Mouse (Mus musculus): ENCODE data around the gene Gstp2.
A peak's percentile ranks its signal among the peaks of the same experiment; 100 is the strongest.

The Gstp2 gene

DNA sequence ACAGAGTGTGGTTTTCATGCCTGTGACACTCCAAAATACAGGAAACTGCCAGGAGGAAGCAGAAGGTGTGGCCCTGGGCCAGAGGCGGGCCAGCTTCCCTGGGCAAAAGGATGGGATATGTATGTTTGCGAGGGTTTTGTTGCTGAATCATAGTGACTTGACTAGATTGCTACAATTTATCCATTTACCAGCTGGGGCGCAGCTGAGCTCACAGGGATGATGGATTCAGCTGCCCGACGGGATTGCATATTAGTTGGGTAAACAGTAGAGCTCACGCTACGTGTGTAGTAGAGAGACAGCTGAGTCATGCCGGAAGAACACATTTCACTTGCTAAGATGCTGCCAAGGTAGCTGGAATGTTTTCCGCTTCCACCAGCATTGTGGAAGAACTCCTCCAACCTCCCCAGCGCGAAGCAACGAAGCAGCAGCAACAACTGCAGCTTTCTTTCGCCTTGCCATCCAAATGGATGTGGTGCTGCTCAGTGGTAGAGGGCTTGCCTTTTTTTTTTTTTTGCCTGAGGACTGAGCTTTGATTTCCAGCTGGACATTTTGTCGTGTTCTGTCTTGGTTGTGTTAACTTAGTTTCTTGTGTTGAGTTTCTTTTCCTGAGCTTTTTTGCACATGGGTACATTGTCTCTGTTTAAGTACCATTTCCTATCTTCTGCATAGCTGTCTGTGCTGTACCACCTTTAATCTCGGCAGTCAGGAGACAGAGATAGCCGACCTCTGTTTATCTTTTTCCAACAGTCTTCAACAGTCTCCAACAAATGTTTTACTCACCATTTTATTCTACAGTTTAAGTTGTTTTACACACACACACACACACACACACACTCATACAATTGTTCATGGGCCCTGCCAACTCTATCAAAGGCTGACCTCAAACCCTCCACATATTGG, at the start of gene Gstp2:
Gstp2 (minus strand) TSS at position 58 of the 900 bp plus-strand sequence.
- H3K9me3 ChIP-seq (ENCODE audit: low read length): peaks cover 15% of the 10 kb centered on the region
- no peaks in the 10 kb centered on the region for H3K27me3 ChIP-seq (ENCODE audit: insufficient read depth, low read length)
- TF ChIP-seq POU5F1 (IDR thresholded peaks at IDR 0.05; ENCODE audit: borderline replicate concordance, low read length) (no peak), CTCF (conservative IDR thresholded peaks at IDR 0.05; ENCODE audit: low read length) (no peak), NANOG (IDR thresholded peaks at IDR 0.05; ENCODE audit: borderline replicate concordance, low read length) (no peak)
- H3K36me3 ChIP-seq (ENCODE audit: insufficient read depth, low read length): no peaks in the 10 kb centered on the region
- H3K4me1 ChIP-seq (replicated peaks; ENCODE audit: low read depth, low read length): peaks cover 60% of the 10 kb centered on the region
- H3K4me3 ChIP-seq (replicated peaks; ENCODE audit: low read length): peak within 1 kb of the TSS; percentile 70

DNA sequence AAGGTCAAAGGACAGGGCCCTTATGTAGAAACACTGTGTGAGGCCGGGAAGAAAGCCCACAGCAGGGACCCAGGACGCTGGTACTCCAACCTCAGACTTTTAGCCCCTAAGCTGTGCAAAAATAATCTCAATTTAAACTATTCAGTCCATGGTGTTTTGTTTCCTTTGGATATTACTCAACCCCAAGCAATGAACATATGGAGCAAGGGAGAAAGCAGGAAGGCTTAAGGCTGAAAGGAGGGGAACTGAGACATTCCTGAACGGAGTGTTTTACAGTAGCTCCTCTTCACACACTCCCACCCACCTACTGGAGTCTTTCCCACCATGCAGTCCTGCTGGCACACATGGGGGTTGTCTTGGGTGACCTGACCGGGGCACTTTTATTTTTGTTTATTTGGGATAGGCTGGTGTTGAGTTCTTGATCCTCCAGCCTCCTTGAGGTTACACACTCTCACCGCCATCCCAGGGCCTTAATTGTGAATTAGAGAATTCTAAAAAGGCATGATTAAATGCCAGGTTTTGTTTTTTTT, 49.0 kb upstream of the Gstp2 start:
- no peak for TF ChIP-seq POU5F1 (IDR thresholded peaks at IDR 0.05; ENCODE audit: borderline replicate concordance, low read length)
- no peak for TF ChIP-seq CTCF (conservative IDR thresholded peaks at IDR 0.05; ENCODE audit: low read length)
- no peak for TF ChIP-seq NANOG (IDR thresholded peaks at IDR 0.05; ENCODE audit: borderline replicate concordance, low read length)
- H3K4me1 ChIP-seq (replicated peaks; ENCODE audit: low read depth, low read length): peaks cover 55% of the 10 kb centered on the region
- H3K4me3 ChIP-seq (replicated peaks; ENCODE audit: low read length): no peak overlapping the region
- H3K9me3 ChIP-seq (ENCODE audit: low read length): no peaks in the 10 kb centered on the region
- 0 out of 2 replicates have a peak, but pooled peaks cover 3% of the 10 kb centered on the region for H3K27me3 ChIP-seq (ENCODE audit: insufficient read depth, low read length)
- peaks cover 11% of the 10 kb centered on the region for H3K36me3 ChIP-seq (ENCODE audit: insufficient read depth, low read length)

DNA sequence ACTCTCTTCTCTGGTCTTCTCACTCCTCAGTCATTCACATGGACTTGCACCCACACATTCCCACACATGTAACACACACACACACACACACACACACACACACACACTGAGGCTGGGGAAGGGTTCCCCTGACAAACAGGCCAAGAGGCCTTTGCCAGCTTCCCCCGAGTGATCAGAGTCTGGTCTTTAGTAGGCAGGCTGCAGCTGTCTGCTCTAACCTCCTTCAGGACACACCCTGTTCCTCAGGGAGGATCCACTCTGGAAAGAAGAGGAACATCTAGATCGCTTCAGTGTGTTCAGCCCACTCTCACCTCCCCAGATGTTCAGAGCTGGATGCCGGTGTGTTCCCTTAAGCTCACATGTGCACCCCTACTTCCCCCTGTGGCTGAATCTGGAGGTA, 48.5 kb upstream of the Gstp2 start:
- peaks cover 54% of the 10 kb centered on the region for H3K4me1 ChIP-seq (replicated peaks; ENCODE audit: low read depth, low read length)
- peaks cover 11% of the 10 kb centered on the region for H3K36me3 ChIP-seq (ENCODE audit: insufficient read depth, low read length)
- no peak overlapping the region for H3K4me3 ChIP-seq (replicated peaks; ENCODE audit: low read length)
- no peaks in the 10 kb centered on the region for H3K9me3 ChIP-seq (ENCODE audit: low read length)
- H3K27me3 ChIP-seq (ENCODE audit: insufficient read depth, low read length): no peaks in the 10 kb centered on the region
- TF ChIP-seq CTCF (conservative IDR thresholded peaks at IDR 0.05; ENCODE audit: low read length): no peak
- TF ChIP-seq NANOG (IDR thresholded peaks at IDR 0.05; ENCODE audit: borderline replicate concordance, low read length): no peak

DNA sequence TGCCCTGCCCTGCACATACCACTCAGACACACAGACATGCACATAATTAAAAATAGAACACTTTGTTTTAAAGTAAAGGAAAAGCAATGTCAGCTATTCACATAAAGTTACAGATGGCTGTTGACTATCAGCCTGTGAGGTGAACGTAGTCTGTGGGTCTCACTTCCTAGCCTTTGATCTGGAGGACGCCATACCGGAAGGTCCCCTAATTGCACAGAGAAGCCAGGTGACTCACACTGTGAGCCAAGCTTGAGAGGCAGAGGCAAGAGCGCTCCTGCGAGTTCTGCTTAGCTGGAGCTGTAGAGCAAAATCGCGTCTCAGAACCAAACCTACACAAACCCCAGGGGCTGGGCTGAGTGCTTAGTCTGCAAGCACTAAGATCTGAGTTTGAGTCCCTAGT, 47.9 kb upstream of the Gstp2 start:
- Histone ChIP-seq H3K36me3 (ENCODE audit: insufficient read depth, low read length) (peaks cover 10% of the 10 kb centered on the region), H3K27me3 (ENCODE audit: insufficient read depth, low read length) (no peaks in the 10 kb centered on the region), H3K9me3 (ENCODE audit: low read length) (no peaks in the 10 kb centered on the region), H3K4me3 (replicated peaks; ENCODE audit: low read length) (no peak overlapping the region), H3K4me1 (replicated peaks; ENCODE audit: low read depth, low read length) (peaks cover 50% of the 10 kb centered on the region)
- TF ChIP-seq POU5F1 (IDR thresholded peaks at IDR 0.05; ENCODE audit: borderline replicate concordance, low read length) (no peak), NANOG (IDR thresholded peaks at IDR 0.05; ENCODE audit: borderline replicate concordance, low read length) (no peak), CTCF (conservative IDR thresholded peaks at IDR 0.05; ENCODE audit: low read length) (no peak)

DNA sequence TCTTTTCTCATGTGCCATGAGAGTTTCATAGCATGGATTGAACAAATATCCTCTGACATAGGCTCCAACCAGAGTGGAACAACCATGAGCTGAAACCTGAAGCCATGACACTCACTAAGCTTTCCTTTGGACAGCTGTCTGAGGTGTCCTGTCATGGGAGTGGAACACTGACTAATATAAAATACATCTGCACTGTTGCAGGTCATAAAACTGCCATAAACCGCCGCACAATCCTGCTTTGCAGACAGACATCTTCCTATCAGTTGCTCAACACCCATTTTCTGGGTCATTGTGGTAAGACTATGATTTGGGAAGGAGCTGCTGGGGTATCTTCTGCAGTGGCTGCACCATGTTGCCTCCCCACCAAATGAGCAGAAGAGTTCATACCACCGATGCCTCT, 46.9 kb upstream of the Gstp2 start:
- H3K27me3 ChIP-seq (ENCODE audit: insufficient read depth, low read length): no peaks in the 10 kb centered on the region
- TF ChIP-seq NANOG (IDR thresholded peaks at IDR 0.05; ENCODE audit: borderline replicate concordance, low read length): no peak
- TF ChIP-seq POU5F1 (IDR thresholded peaks at IDR 0.05; ENCODE audit: borderline replicate concordance, low read length): no peak
- TF ChIP-seq CTCF (conservative IDR thresholded peaks at IDR 0.05; ENCODE audit: low read length): no peak
- no peak overlapping the region for H3K4me3 ChIP-seq (replicated peaks; ENCODE audit: low read length)
- H3K36me3 ChIP-seq (ENCODE audit: insufficient read depth, low read length): no peaks in the 10 kb centered on the region; the same call in 1 of the 2 replicates
- no peaks in the 10 kb centered on the region for H3K9me3 ChIP-seq (ENCODE audit: low read length)
- H3K4me1 ChIP-seq (replicated peaks; ENCODE audit: low read depth, low read length): peaks cover 47% of the 10 kb centered on the region

GRCm38 (mm10) chr19:4091383-4091782, 45.6 kb upstream of the Gstp2 start:
- H3K36me3 ChIP-seq (ENCODE audit: insufficient read depth, low read length): no peaks in the 10 kb centered on the region
- peaks cover 45% of the 10 kb centered on the region for H3K4me1 ChIP-seq (replicated peaks; ENCODE audit: low read depth, low read length)
- H3K27me3 ChIP-seq (ENCODE audit: insufficient read depth, low read length): no peaks in the 10 kb centered on the region
- TF ChIP-seq POU5F1 (IDR thresholded peaks at IDR 0.05; ENCODE audit: borderline replicate concordance, low read length) (no peak), NANOG (IDR thresholded peaks at IDR 0.05; ENCODE audit: borderline replicate concordance, low read length) (no peak), CTCF (conservative IDR thresholded peaks at IDR 0.05; ENCODE audit: low read length) (no peak)
- H3K9me3 ChIP-seq (ENCODE audit: low read length): no peaks in the 10 kb centered on the region
- H3K4me3 ChIP-seq (replicated peaks; ENCODE audit: low read length): no peak overlapping the region

DNA sequence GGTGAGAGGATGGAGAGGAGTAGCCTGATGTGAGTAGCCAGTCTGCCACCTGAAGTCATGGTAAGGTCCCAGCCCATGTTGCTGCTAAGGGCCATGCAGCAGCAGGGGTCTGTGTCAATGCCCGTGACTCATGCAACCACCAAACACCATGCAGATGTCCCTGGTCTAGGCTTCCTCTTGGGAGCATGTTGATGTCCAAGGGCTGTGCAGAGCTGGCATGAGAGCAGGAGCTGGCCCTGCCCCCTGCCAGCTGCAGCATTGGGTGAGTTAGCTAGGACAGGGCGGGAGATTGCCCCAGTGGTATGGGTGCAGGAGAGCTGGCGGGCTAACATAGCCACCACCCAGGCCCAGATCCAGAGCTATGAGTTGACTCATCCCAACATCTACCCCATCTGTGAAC, 44.6 kb upstream of the Gstp2 start:
- Histone ChIP-seq H3K4me3 (replicated peaks; ENCODE audit: low read length) (no peak overlapping the region), H3K4me1 (replicated peaks; ENCODE audit: low read depth, low read length) (peaks cover 35% of the 10 kb centered on the region), H3K9me3 (ENCODE audit: low read length) (no peaks in the 10 kb centered on the region), H3K27me3 (ENCODE audit: insufficient read depth, low read length) (peaks cover 6% of the 10 kb centered on the region; the same call in 1 of the 2 replicates), H3K36me3 (ENCODE audit: insufficient read depth, low read length) (no peaks in the 10 kb centered on the region)
- TF ChIP-seq NANOG (IDR thresholded peaks at IDR 0.05; ENCODE audit: borderline replicate concordance, low read length): no peak

DNA sequence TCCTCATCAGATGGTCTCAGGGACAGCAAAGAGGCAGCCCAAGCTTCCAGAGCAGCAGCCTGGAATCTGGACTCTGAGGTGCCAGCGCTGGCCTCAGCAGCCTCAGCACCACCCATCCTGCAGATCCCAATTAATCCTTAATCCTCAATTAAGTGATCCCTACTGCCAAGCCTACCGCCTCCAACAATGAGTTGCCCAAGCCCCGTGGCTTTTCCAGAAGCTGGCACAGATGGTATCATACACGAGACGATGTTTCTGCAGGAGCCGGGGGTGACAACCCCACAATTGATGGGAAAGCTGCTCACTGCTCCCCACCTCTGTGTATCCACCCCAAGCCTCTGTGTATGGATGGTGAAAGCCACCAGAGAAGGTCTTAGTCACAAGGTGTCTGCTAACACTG, 43.3 kb upstream of the Gstp2 start:
- no peak overlapping the region for H3K4me3 ChIP-seq (replicated peaks; ENCODE audit: low read length)
- no peaks in the 10 kb centered on the region for H3K9me3 ChIP-seq (ENCODE audit: low read length)
- peaks cover 29% of the 10 kb centered on the region for H3K4me1 ChIP-seq (replicated peaks; ENCODE audit: low read depth, low read length)
- peaks cover 6% of the 10 kb centered on the region for H3K27me3 ChIP-seq (ENCODE audit: insufficient read depth, low read length)
- no peaks in the 10 kb centered on the region for H3K36me3 ChIP-seq (ENCODE audit: insufficient read depth, low read length)
- TF ChIP-seq POU5F1 (IDR thresholded peaks at IDR 0.05; ENCODE audit: borderline replicate concordance, low read length) (no peak), CTCF (conservative IDR thresholded peaks at IDR 0.05; ENCODE audit: low read length) (no peak), NANOG (IDR thresholded peaks at IDR 0.05; ENCODE audit: borderline replicate concordance, low read length) (no peak)

Measured in E14TG2a.4 (cell line).